ENCODE assay signal across 8 mouse cellular contexts in genomic region chr13:34154931-34155272, GRCm38 (mm10). TPM values are rescaled to one million over a fixed set of nuclear protein-coding genes. Genes with fewer than 3 reads are reported as not detected.
DNase-seq lines count a peak whose midpoint lies in the region; ATAC-seq lines count a peak whose summit lies in the region.

No protein-coding gene starts in this region.

- H3K27ac ChIP-seq in heart, embryonic 14.5 days (replicated peaks in 1 of 2; ENCODE audit: control insufficient read depth in 1 of 2, insufficient read depth in 1 of 2, low read depth in 2 of 2, low read length in 2 of 2) = peak overlapping the region; percentile 22 to 58; a peak in 1 of 4 replicates
- H3K27ac ChIP-seq in neural tube, embryonic 15.5 days (replicated peaks) = peak overlapping the region; percentile 78

- DNase-seq in CD8-positive naive resting alpha-beta T cell, adult 2 months (ENCODE audit: low read depth in 2 of 2, low spot score in 2 of 2) = peak; percentile 54 to 74
- DNase-seq in R1 (ENCODE audit: low read depth, low spot score) = peak; percentile 88
- DNase-seq in embryo, embryonic 11 days = peak; percentile 67
- peak; percentile 80 for DNase-seq in kidney, postnatal 14 days
- DNase-seq in lung, adult 18-20 months = peak; percentile 65 to 78

- no peak for ATAC-seq in heart, embryonic 14.5 days (ENCODE audit: insufficient number of reproducible peaks, insufficient read depth, low FRiP score, low read depth)
- ATAC-seq in neural tube, embryonic 15.5 days (ENCODE audit: low FRiP score) = no peak
- no peak; the same call in 1 of the 2 replicates for ATAC-seq in megakaryocyte-erythroid progenitor cell, adult 5-6 weeks (replicated peaks; ENCODE audit: low FRiP score, low TSS enrichment, poor library complexity, severe bottlenecking)

- peak overlapping the region; percentile 30 for H3K4me2 ChIP-seq in heart, embryonic 14.5 days (ENCODE audit: low read length)
- H3K4me2 ChIP-seq in neural tube, embryonic 15.5 days = peak overlapping the region; percentile 47

- H3K9ac ChIP-seq in heart, embryonic 14.5 days (ENCODE audit: low read length) = no peak overlapping the region
- H3K9ac ChIP-seq in neural tube, embryonic 15.5 days (replicated peaks) = peak overlapping the region; percentile 34; the same call in 1 of the 2 replicates

- peaks cover 30 to 33% of the 10 kb centered on the region in 2 experiments for H3K4me1 ChIP-seq in heart, embryonic 14.5 days (ENCODE audit: control insufficient read depth in 2 of 2, insufficient read depth in 2 of 2, low read length in 2 of 2)
- peaks cover 27% of the 10 kb centered on the region for H3K4me1 ChIP-seq in neural tube, embryonic 15.5 days

- H3K36me3 ChIP-seq in heart, embryonic 14.5 days (ENCODE audit: control insufficient read depth, insufficient read depth, low read length) = no peaks in the 10 kb centered on the region
- H3K36me3 ChIP-seq in neural tube, embryonic 15.5 days = no peaks in the 10 kb centered on the region

- no peaks in the 10 kb centered on the region for H3K27me3 ChIP-seq in heart, embryonic 14.5 days (ENCODE audit: control insufficient read depth, insufficient read depth, low read length)
- H3K27me3 ChIP-seq in neural tube, embryonic 15.5 days (replicated peaks) = no peaks in the 10 kb centered on the region

- H3K4me3 ChIP-seq in heart, embryonic 14.5 days (ENCODE audit: control insufficient read depth in 1 of 2, insufficient read depth in 1 of 2, low read depth in 1 of 2, low read length in 2 of 2) = peak overlapping the region in 1 of 2 experiments; percentile 4; a peak in 1 of 4 replicates
- peak overlapping the region; percentile 24 for H3K4me3 ChIP-seq in neural tube, embryonic 15.5 days (replicated peaks)

- H3K9me3 ChIP-seq in heart, embryonic 14.5 days (ENCODE audit: control insufficient read depth, low read length) = no peaks in the 10 kb centered on the region
- H3K9me3 ChIP-seq in neural tube, embryonic 15.5 days (replicated peaks) = no peaks in the 10 kb centered on the region

- WGBS in heart, embryonic 14.5 days = 46% methylated on average over 3 of the region's 3 CpGs
- 33% methylated on average over 3 of the region's 3 CpGs for WGBS in neural tube, embryonic 15.5 days

RNA-seq across cellular contexts. Expression of gene Psmg4, which starts 7.9 kb away (rescaled TPM):
- polyA plus RNA-seq in heart, embryonic 14.5 days (2014; fragmentation: Nextera tagmentation; extraction: Ambion mirVana) = 81.2 and 81.7 TPM in 2 replicates
- polyA plus RNA-seq in neural tube, embryonic 15.5 days (2015; fragmentation: Nextera tagmentation; extraction: Ambion mirVana) = 86.8 and 96.5 TPM in 2 replicates
- 53.4 and 73.9 TPM in 2 replicates for total RNA-seq in megakaryocyte-erythroid progenitor cell, adult 5-6 weeks (2014; fragmentation: Nextera tagmentation)
- total RNA-seq in megakaryocyte-erythroid progenitor cell, adult 5-6 weeks (2017) = 145 and 217 TPM in 2 replicates

RNA-seq across cellular contexts. Expression of gene Tubb2b, which starts 24.6 kb away (rescaled TPM):
- 26.7 and 35.0 TPM in 2 replicates for polyA plus RNA-seq in heart, embryonic 14.5 days (2014; fragmentation: Nextera tagmentation; extraction: Ambion mirVana)
- 777 and 1,015 TPM in 2 replicates for polyA plus RNA-seq in neural tube, embryonic 15.5 days (2015; fragmentation: Nextera tagmentation; extraction: Ambion mirVana)
- not detected in 2 replicates for total RNA-seq in megakaryocyte-erythroid progenitor cell, adult 5-6 weeks (2014; fragmentation: Nextera tagmentation)
- not detected in 2 replicates for total RNA-seq in megakaryocyte-erythroid progenitor cell, adult 5-6 weeks (2017)

Comparison
In these comparisons a context has a peak if more than half of its experiments do, and no peak if none do; other contexts are left out.
1. RNA of gene Tubb2b, which starts 24.6 kb away (polyA plus RNA-seq): 777 to 1,015 TPM in neural tube, embryonic 15.5 days; 26.7 to 35.0 TPM in heart, embryonic 14.5 days; every median in the first group is over 10 times any median in the second.
2. Peak in every context shown above with its lines, with median percentiles within 50 percentile points of each other: DNase-seq.